Comparison of ENCODE assay signal across 8 mouse cellular contexts in the genomic region with DNA sequence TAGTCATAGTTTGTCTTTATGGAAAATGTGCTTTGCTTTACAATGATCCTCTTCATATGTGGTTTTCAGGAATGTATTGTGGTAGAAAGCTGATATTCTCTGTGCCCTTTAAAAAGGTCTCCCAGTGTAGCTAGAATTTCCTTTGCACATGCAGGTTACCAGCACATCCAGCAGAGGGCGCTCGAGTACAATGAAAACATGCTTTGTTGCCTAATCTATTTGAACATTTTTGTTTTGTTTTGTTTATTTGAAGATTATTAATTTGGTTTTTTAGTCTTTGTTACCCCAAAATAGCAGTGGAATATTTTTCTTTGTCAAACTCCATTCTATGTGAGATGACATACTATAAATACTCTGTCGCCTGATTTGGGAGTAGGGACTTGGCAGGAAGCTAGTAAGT. TPM values are rescaled to one million over a fixed set of nuclear protein-coding genes. Genes with fewer than 3 reads are reported as not detected.
DNase-seq lines count a peak whose midpoint lies in the region; ATAC-seq lines count a peak whose summit lies in the region.

No protein-coding gene starts in this region.

- no peak overlapping the region for H3K4me2 ChIP-seq in midbrain, embryonic 11.5 days
- no peak overlapping the region for H3K4me2 ChIP-seq in midbrain, embryonic 15.5 days
- no peak overlapping the region for H3K4me2 ChIP-seq in liver, embryonic 13.5 days

- no peak overlapping the region for H3K9ac ChIP-seq in midbrain, embryonic 11.5 days (ENCODE audit: low read length)
- no peak overlapping the region for H3K9ac ChIP-seq in midbrain, embryonic 15.5 days
- no peak overlapping the region for H3K9ac ChIP-seq in liver, embryonic 13.5 days

- H3K36me3 ChIP-seq in midbrain, embryonic 11.5 days (ENCODE audit: control insufficient read depth, insufficient read depth, low read length), result no peaks in the 10 kb centered on the region
- no peaks in the 10 kb centered on the region for H3K36me3 ChIP-seq in midbrain, embryonic 15.5 days (replicated peaks)
- H3K36me3 ChIP-seq in liver, embryonic 13.5 days, result 0 out of 2 replicates have a peak, but pooled peaks cover 5% of the 10 kb centered on the region

- no peaks in the 10 kb centered on the region; the same call in 1 of the 2 replicates for H3K9me3 ChIP-seq in midbrain, embryonic 11.5 days (ENCODE audit: control insufficient read depth, low read length)
- H3K9me3 ChIP-seq in midbrain, embryonic 15.5 days, result peaks cover 5% of the 10 kb centered on the region; the same call in 1 of the 2 replicates
- no peaks in the 10 kb centered on the region for H3K9me3 ChIP-seq in liver, embryonic 13.5 days (replicated peaks)

- 31% methylated on average over 3 of the region's 3 CpGs for WGBS in midbrain, embryonic 11.5 days
- 30% methylated on average over 3 of the region's 3 CpGs for WGBS in midbrain, embryonic 15.5 days
- WGBS in liver, embryonic 13.5 days (ENCODE audit: insufficient replicate concordance), result 26% methylated on average over 3 of the region's 3 CpGs

- H3K27me3 ChIP-seq in midbrain, embryonic 11.5 days (ENCODE audit: control insufficient read depth, insufficient read depth, low read length), result no peaks in the 10 kb centered on the region
- H3K27me3 ChIP-seq in midbrain, embryonic 15.5 days (replicated peaks), result no peaks in the 10 kb centered on the region
- H3K27me3 ChIP-seq in liver, embryonic 13.5 days, result no peaks in the 10 kb centered on the region

- DNase-seq in midbrain, embryonic 11.5 days (ENCODE audit: low spot score, missing footprints), result peak; percentile 97
- DNase-seq in adrenal gland, adult 18-20 months (ENCODE audit: low spot score in 2 of 2), result peak; percentile 81 to 86
- DNase-seq in embryo, embryonic 10 days (ENCODE audit: low spot score), result peak; percentile 85
- DNase-seq in induced T-regulatory cell, adult 2 months (ENCODE audit: low read depth), result peak; percentile 82
- DNase-seq in liver, embryonic 13.5 days, result peak; percentile 17
- DNase-seq in right cerebral cortex, adult 2 months (ENCODE audit: low spot score in 2 of 2), result peak; percentile 78 to 90

- no peak overlapping the region for H3K27ac ChIP-seq in midbrain, embryonic 11.5 days (ENCODE audit: low read depth, low read length)
- H3K27ac ChIP-seq in midbrain, embryonic 15.5 days, result no peak overlapping the region
- H3K27ac ChIP-seq in liver, embryonic 13.5 days, result no peak overlapping the region

- no peak overlapping the region for H3K4me3 ChIP-seq in midbrain, embryonic 11.5 days (ENCODE audit: low read depth, low read length)
- H3K4me3 ChIP-seq in midbrain, embryonic 15.5 days, result no peak overlapping the region
- H3K4me3 ChIP-seq in liver, embryonic 13.5 days (replicated peaks), result no peak overlapping the region

- H3K4me1 ChIP-seq in midbrain, embryonic 11.5 days (ENCODE audit: control insufficient read depth, insufficient read depth, low read length), result no peaks in the 10 kb centered on the region; the same call in 1 of the 2 replicates
- H3K4me1 ChIP-seq in midbrain, embryonic 15.5 days, result 0 out of 2 replicates have a peak, but pooled peaks cover 3% of the 10 kb centered on the region
- no peaks in the 10 kb centered on the region for H3K4me1 ChIP-seq in liver, embryonic 13.5 days (replicated peaks)

- no peak for ATAC-seq in midbrain, embryonic 11.5 days (ENCODE audit: low FRiP score)
- no peak for ATAC-seq in midbrain, embryonic 15.5 days (replicated peaks)
- no peak for ATAC-seq in liver, embryonic 13.5 days (ENCODE audit: low read depth)
- no peak for ATAC-seq in monocyte, adult 5-6 weeks (replicated peaks; ENCODE audit: insufficient number of reproducible peaks, low FRiP score, low TSS enrichment, poor library complexity, severe bottlenecking)

RNA-seq across cellular contexts. Expression of a gene that starts 24.8 kb away (rescaled TPM):
- polyA plus RNA-seq in midbrain, embryonic 11.5 days (2014; fragmentation: Nextera tagmentation; extraction: Ambion mirVana), result 21.3 and 28.5 TPM in 2 replicates
- 25.1 and 29.7 TPM in 2 replicates for polyA plus RNA-seq in midbrain, embryonic 15.5 days (2015; fragmentation: Nextera tagmentation; extraction: Ambion mirVana)
- total RNA-seq in adrenal gland, adult 18-20 months (2021), result 10 to 100 TPM in 1 of 2 experiments, 1 to 10 TPM in 1; 7.1 to 11.9 TPM
- polyA plus RNA-seq in liver, embryonic 13.5 days (2015; fragmentation: Nextera tagmentation; extraction: Ambion mirVana), result 1.4 and 1.8 TPM in 2 replicates
- total RNA-seq in monocyte, adult 5-6 weeks (2017), result 2.1 TPM in 1 of 3 replicates, not detected in the others

Comparison
In these comparisons a context has a peak if more than half of its experiments do, and no peak if none do; other contexts are left out.
1. DNase-seq: peak in every context shown above with its lines; median percentile 97 in midbrain, embryonic 11.5 days; 85 in embryo, embryonic 10 days; 84 in right cerebral cortex, adult 2 months; 84 in adrenal gland, adult 18-20 months; 82 in induced T-regulatory cell, adult 2 months; 17 in liver, embryonic 13.5 days.